Mouse (Mus musculus): Measurements from ENCODE around the gene Ucp3. TPM values are rescaled to one million over a fixed set of nuclear protein-coding genes. Genes with fewer than 3 reads are reported as not detected.

Gene Ucp3
- total and polyA plus RNA-seq, 3 experiments: 0.13 TPM; not detected in 2

GRCm38 (mm10) chr7:100514573-100514972, 41.8 kb downstream of the Ucp3 start, which contains the start of gene Dnajb13:
Gene Dnajb13 (minus strand): TSS chr7:100514960.
- H3K27ac ChIP-seq (ENCODE audit: insufficient read depth, low read depth): no peak within 1 kb of the TSS
- H3K79me2 ChIP-seq (replicated peaks; ENCODE audit: control insufficient read depth, extremely low read depth, insufficient read depth, poor library complexity, severe bottlenecking): no peaks in the 10 kb centered on the region
- no peaks in the 10 kb centered on the region for H3K27me3 ChIP-seq (replicated peaks)
- TF ChIP-seq HCFC1 (IDR thresholded peaks at IDR 0.05; ENCODE audit: low read depth, low read length) (peak; percentile 51), MAFK (IDR thresholded peaks at IDR 0.05; ENCODE audit: insufficient replicate concordance, low read length) (no peak)
- no peak within 1 kb of the TSS for H3K4me3 ChIP-seq (replicated peaks in 1 of 3; ENCODE audit: low read depth in 2 of 3, low read length in 2 of 3, poor library complexity in 1 of 3)
- no peak for DNase-seq (ENCODE audit: extremely low read depth)
- dilution Hi-C loops (cut with MboI; ENCODE audit: extremely low pct_ligation_motif_present, extremely low pct_unique_long_range_greater_than_20kb, low sequenced_read_pairs): no loop called here
- peaks cover 11 to 22% of the 10 kb centered on the region in 2 experiments for H3K4me1 ChIP-seq (ENCODE audit: control insufficient read depth in 1 of 2, insufficient read depth in 2 of 2)
- H3K36me3 ChIP-seq (replicated peaks in 1 of 2; ENCODE audit: control insufficient read depth in 1 of 2, insufficient read depth in 1 of 2, low read length in 1 of 2): peaks cover 0 to 2% of the 10 kb centered on the region in 2 experiments
- no peaks in the 10 kb centered on the region for H3K9me3 ChIP-seq (replicated peaks; ENCODE audit: low read length)
- in situ Hi-C loops (cut with MboI; ENCODE audit: low pct_ligation_motif_present, low pct_unique_long_range_greater_than_20kb, low sequenced_read_pairs): no loop called here
- no peak within 1 kb of the TSS for H3K9ac ChIP-seq (ENCODE audit: insufficient read depth, low read depth)
- no peak within 1 kb of the TSS for H3K4me2 ChIP-seq (ENCODE audit: insufficient read depth, low read depth, poor library complexity, severe bottlenecking)

- no peaks in the 10 kb centered on the region for H3K9me3 ChIP-seq (replicated peaks; ENCODE audit: low read length)
- in situ Hi-C loops (cut with MboI; ENCODE audit: low pct_ligation_motif_present, low pct_unique_long_range_greater_than_20kb, low sequenced_read_pairs) (no loop called here), dilution Hi-C loops (cut with MboI; ENCODE audit: extremely low pct_ligation_motif_present, extremely low pct_unique_long_range_greater_than_20kb, low sequenced_read_pairs) (no loop called here)
- no peak overlapping the region for H3K27ac ChIP-seq (ENCODE audit: insufficient read depth, low read depth)
- H3K4me2 ChIP-seq (ENCODE audit: insufficient read depth, low read depth, poor library complexity, severe bottlenecking): no peak overlapping the region
- H3K79me2 ChIP-seq (replicated peaks; ENCODE audit: control insufficient read depth, extremely low read depth, insufficient read depth, poor library complexity, severe bottlenecking): no peaks in the 10 kb centered on the region
- H3K4me3 ChIP-seq (replicated peaks in 1 of 3; ENCODE audit: low read depth in 2 of 3, low read length in 2 of 3, poor library complexity in 1 of 3): no peak overlapping the region
- TF ChIP-seq POLR2AphosphoS2 (IDR thresholded peaks at IDR 0.05; ENCODE audit: low read depth, low read length) (no peak), JUN (IDR thresholded peaks at IDR 0.05; ENCODE audit: insufficient read depth, low read depth, low read length) (no peak), ELF1 (IDR thresholded peaks at IDR 0.05; ENCODE audit: low read depth, low read length) (no peak), ZC3H11A (IDR thresholded peaks at IDR 0.05; ENCODE audit: low read depth, low read length) (no peak), NRF1 (IDR thresholded peaks at IDR 0.05; ENCODE audit: low read depth, low read length) (no peak), TBP (conservative IDR thresholded peaks at IDR 0.05; ENCODE audit: low read depth, low read length) (no peak), MEF2A (IDR thresholded peaks at IDR 0.05; ENCODE audit: borderline replicate concordance, low read depth, low read length) (no peak), MYC (IDR thresholded peaks at IDR 0.05; ENCODE audit: low read depth, low read length) (no peak), UBTF (IDR thresholded peaks at IDR 0.05; ENCODE audit: low read depth, low read length) (no peak), IRF4 (IDR thresholded peaks at IDR 0.05; ENCODE audit: low read depth, low read length) (no peak), ETS1 (conservative IDR thresholded peaks at IDR 0.05; ENCODE audit: low read depth, low read length) (no peak), USF2 (conservative IDR thresholded peaks at IDR 0.05; ENCODE audit: low read depth, low read length) (no peak), USF1 (IDR thresholded peaks at IDR 0.05; ENCODE audit: low read depth, low read length) (no peak), CHD1 (IDR thresholded peaks at IDR 0.05; ENCODE audit: low read depth, low read length) (no peak), PAX5 (IDR thresholded peaks at IDR 0.05; ENCODE audit: low read length) (no peak), RCOR1 (conservative IDR thresholded peaks at IDR 0.05; ENCODE audit: low read depth, low read length) (no peak), MAZ (IDR thresholded peaks at IDR 0.05; ENCODE audit: low read depth, low read length) (no peak), NELFE (IDR thresholded peaks at IDR 0.05; ENCODE audit: low read depth, low read length) (no peak)
- no peaks in the 10 kb centered on the region for H3K27me3 ChIP-seq (replicated peaks)
- no peak overlapping the region for H3K9ac ChIP-seq (ENCODE audit: insufficient read depth, low read depth)
- DNase-seq (ENCODE audit: extremely low read depth): no peak
- H3K36me3 ChIP-seq (replicated peaks in 1 of 2; ENCODE audit: control insufficient read depth in 1 of 2, insufficient read depth in 1 of 2, low read length in 1 of 2): no peaks in the 10 kb centered on the region
- H3K4me1 ChIP-seq (ENCODE audit: control insufficient read depth in 1 of 2, insufficient read depth in 2 of 2): peaks cover 3 to 6% of the 10 kb centered on the region in 2 experiments; a peak in 1 of 4 replicates
Measured at GRCm38 (mm10) chr7:100520204-100520603, 47.4 kb downstream of the Ucp3 start.
